17 mouse cellular contexts compared by ENCODE assay signal in genomic region chr1:156005906-156006305, GRCm38 (mm10).
"Had no signal": no experiment of that assay in that cellular context is flagged by ENCODE, and none has a peak within 500 bp of the region (broad histone marks: within the 10 kb centered on the region; RNA-seq: fewer than 3 reads in every experiment).

No protein-coding gene starts in this region.

- H3K4me3 ChIP-seq: lung, embryonic 15.5 days; megakaryocyte, embryonic 14.5 days; midbrain, embryonic 12.5 days; midbrain, embryonic 15.5 days; neural tube, embryonic 12.5 days; stomach, embryonic 15.5 days had no signal

- ATAC-seq: liver, postnatal 0 days; lung, postnatal 0 days; midbrain, embryonic 15.5 days had no signal

- DNase-seq: liver, postnatal 0 days; lung, adult 2 months; lung, postnatal 14 days; lung, postnatal 36 days; right cerebral cortex, postnatal 14 days; thymus, adult 2 months; thymus, postnatal 25 days; thymus, postnatal 4 days had no signal

- H3K4me2 ChIP-seq: lung, embryonic 15.5 days; midbrain, embryonic 12.5 days; midbrain, embryonic 15.5 days; neural tube, embryonic 12.5 days; stomach, embryonic 15.5 days had no signal

- H3K9ac ChIP-seq: liver, postnatal 0 days; lung, embryonic 15.5 days; midbrain, embryonic 12.5 days; midbrain, embryonic 15.5 days; neural tube, embryonic 12.5 days; stomach, embryonic 15.5 days had no signal

- H3K9me3 ChIP-seq: lung, embryonic 15.5 days; megakaryocyte, embryonic 14.5 days; midbrain, embryonic 12.5 days; midbrain, embryonic 15.5 days; neural tube, embryonic 12.5 days; stomach, embryonic 15.5 days had no signal

- H3K27ac ChIP-seq: lung, embryonic 15.5 days; macrophage; midbrain, embryonic 12.5 days; midbrain, embryonic 15.5 days; neural tube, embryonic 12.5 days; stomach, embryonic 15.5 days; stomach, postnatal 0 days had no signal

- H3K4me1 ChIP-seq: lung, embryonic 15.5 days; midbrain, embryonic 12.5 days; midbrain, embryonic 15.5 days; neural tube, embryonic 12.5 days; stomach, embryonic 15.5 days had no signal

- H3K27me3 ChIP-seq: lung, embryonic 15.5 days; megakaryocyte, embryonic 14.5 days; midbrain, embryonic 12.5 days; midbrain, embryonic 15.5 days; neural tube, embryonic 12.5 days; stomach, embryonic 15.5 days had no signal
